Mouse (Mus musculus) midbrain, embryonic 16.5 days (tissue): ENCODE measurements at regions not wholly inside any gene's neighbourhood (a gene's known extent, or its start where the extent isn't known, plus 50 kb on each side); places are given as distances from the start of the nearest gene placed in this dataset.
A peak's percentile ranks its signal among the peaks of the same experiment; 100 is the strongest.

Experiments
- ATAC-seq: fragments of 200-750 bp; cut with Nextera tagmentation; 2 replicates; pipeline ENCODE4 v1.8.0; 2017; ENCODE audit warnings: moderate TSS enrichment
- H3K27ac ChIP-seq: fragments of 300-500 bp; sonication (generic); 2 replicates; pipeline ENCODE4 v1.5.1; 2014; ENCODE audit warnings: mild to moderate bottlenecking, low read length, mixed read lengths
- H3K27me3 ChIP-seq: fragments of 300-500 bp; sonication (generic); 2 replicates; pipeline ENCODE4 v1.6.1; 2014; ENCODE audit warnings: low read depth, low read length, mixed read lengths; ENCODE audit not compliant: control insufficient read depth, insufficient read depth
- H3K36me3 ChIP-seq: fragments of 300-500 bp; sonication (generic); 2 replicates; pipeline ENCODE4 v1.6.1; 2014; ENCODE audit warnings: mild to moderate bottlenecking, low read length, moderate library complexity, mixed read lengths; ENCODE audit not compliant: control insufficient read depth, insufficient read depth
- H3K4me1 ChIP-seq: fragments of 300-500 bp; sonication (generic); 2 replicates; pipeline ENCODE4 v1.6.1; 2014; ENCODE audit warnings: mild to moderate bottlenecking, low read length, mixed read lengths; ENCODE audit not compliant: control insufficient read depth, insufficient read depth
- H3K4me2 ChIP-seq: fragments of 300-500 bp; sonication (generic); 2 replicates; pipeline ENCODE4 v1.6.1; 2014; ENCODE audit warnings: mild to moderate bottlenecking, low read length, mixed read lengths
- H3K4me3 ChIP-seq: fragments of 300-500 bp; sonication (generic); 2 replicates; pipeline ENCODE4 v1.5.1; 2014; ENCODE audit warnings: low read depth, mild to moderate bottlenecking, low read length, moderate library complexity, mixed read lengths
- H3K9ac ChIP-seq: fragments of 300-500 bp; sonication (generic); 2 replicates; pipeline ENCODE4 v1.6.1; 2014; ENCODE audit warnings: low read depth, low read length, mixed read lengths
- H3K9me3 ChIP-seq: fragments of 300-500 bp; sonication (generic); replicated peaks from 2 replicates; pipeline ENCODE4 v1.6.1; 2014; ENCODE audit warnings: mild to moderate bottlenecking, low read length, mixed read lengths; ENCODE audit not compliant: control insufficient read depth, poor library complexity, severe bottlenecking
- WGBS: fragments of 180-500 bp; shearing (Covaris S2); extraction: QIAGEN DNeasy Blood & Tissue Kit; methylation state at CpG from one replicate; pipeline ENCODE4 v1.1.7; 2014; 5-methylcytosine and 5-hydroxymethylcytosine counted together

GRCm38 (mm10) chr13:119233030-119233385, 195.4 kb upstream of the Paip1 start:
- WGBS = 97% methylated on average over 4 of the region's 4 CpGs
- Histone ChIP-seq H3K27ac (no peak overlapping the region), H3K4me2 (no peak overlapping the region), H3K9ac (no peak overlapping the region), H3K9me3 (no peaks in the 10 kb centered on the region), H3K27me3 (no peaks in the 10 kb centered on the region), H3K36me3 (no peaks in the 10 kb centered on the region), H3K4me1 (no peaks in the 10 kb centered on the region), H3K4me3 (no peak overlapping the region)
- ATAC-seq = no peak

- Histone ChIP-seq H3K9ac (no peak overlapping the region), H3K9me3 (no peaks in the 10 kb centered on the region), H3K4me2 (no peak overlapping the region), H3K27me3 (no peaks in the 10 kb centered on the region), H3K4me1 (no peaks in the 10 kb centered on the region), H3K36me3 (no peaks in the 10 kb centered on the region), H3K27ac (no peak overlapping the region), H3K4me3 (no peak overlapping the region)
- WGBS = 81% methylated on average over 3 of the region's 3 CpGs
- ATAC-seq = peak; percentile 73; the same call in 1 of the 2 replicates
These were observed 194.5 kb upstream of the Paip1 start for GRCm38 (mm10) chr13:119233869-119234268.

GRCm38 (mm10) chr13:119242358-119242757, 186.0 kb upstream of the Paip1 start:
- no peak for ATAC-seq
- no peaks in the 10 kb centered on the region for H3K27me3 ChIP-seq
- H3K4me2 ChIP-seq = no peak overlapping the region
- no peak overlapping the region for H3K27ac ChIP-seq
- WGBS = 51% methylated on average over 3 of the region's 3 CpGs
- no peak overlapping the region for H3K9ac ChIP-seq
- H3K36me3 ChIP-seq = no peaks in the 10 kb centered on the region
- no peaks in the 10 kb centered on the region for H3K4me1 ChIP-seq
- no peaks in the 10 kb centered on the region for H3K9me3 ChIP-seq
- no peak overlapping the region for H3K4me3 ChIP-seq

- no peaks in the 10 kb centered on the region for H3K27me3 ChIP-seq
These were observed 181.3 kb upstream of the Paip1 start for GRCm38 (mm10) chr13:119247101-119247500.

DNA sequence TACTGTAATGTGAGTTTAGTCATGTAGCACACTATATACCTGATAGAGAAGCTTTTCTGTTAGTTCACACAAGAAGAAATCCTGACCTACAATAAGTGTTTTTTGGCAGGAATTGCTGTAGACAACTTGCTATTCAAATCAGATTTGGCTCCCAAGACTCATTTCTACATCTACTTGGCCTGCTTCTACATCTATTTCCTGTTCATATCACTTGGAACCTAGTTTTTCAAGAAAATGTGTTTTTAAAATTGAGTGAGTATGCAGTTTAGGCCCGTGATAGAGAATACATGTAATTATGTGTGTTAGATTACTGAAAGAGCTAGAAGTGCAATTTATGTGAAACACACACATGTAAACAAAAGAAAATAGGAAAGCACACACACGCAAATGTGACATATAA, 176.4 kb upstream of the Paip1 start:
- Histone ChIP-seq H3K4me3 (no peak overlapping the region), H3K4me1 (no peaks in the 10 kb centered on the region)
- WGBS = 94% methylated on average over 2 of the region's 2 CpGs

More at GRCm38 (mm10) chr13:119247101-119247500, 181.3 kb upstream of the Paip1 start:
- Histone ChIP-seq H3K4me2 (no peak overlapping the region), H3K9ac (no peak overlapping the region), H3K36me3 (no peaks in the 10 kb centered on the region), H3K27ac (no peak overlapping the region), H3K9me3 (no peaks in the 10 kb centered on the region), H3K4me3 (no peak overlapping the region), H3K4me1 (no peaks in the 10 kb centered on the region)
- no peak for ATAC-seq
- WGBS = 73% methylated on average over 2 of the region's 2 CpGs

DNA sequence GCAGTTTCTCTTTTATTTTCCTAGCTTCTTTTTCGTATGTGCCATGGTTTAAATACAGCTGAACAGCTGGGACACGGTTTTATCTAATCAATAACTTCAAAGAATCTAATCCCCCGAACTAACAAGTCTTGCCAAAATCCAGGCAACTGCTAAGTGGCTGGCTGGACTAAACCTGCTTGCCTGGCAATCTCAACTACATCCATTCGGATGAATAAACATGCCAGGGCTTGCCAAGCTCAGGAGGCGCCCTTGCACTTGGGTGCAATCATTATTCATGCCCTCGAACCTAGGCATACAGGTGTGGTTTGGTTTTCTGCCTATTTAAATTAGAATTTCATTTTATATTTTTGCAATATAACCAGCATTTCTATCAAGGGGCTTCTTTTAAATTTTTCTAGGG, 172.1 kb upstream of the Paip1 start:
- no peaks in the 10 kb centered on the region for H3K4me1 ChIP-seq
- no peak overlapping the region for H3K4me3 ChIP-seq
- H3K9ac ChIP-seq = no peak overlapping the region
- H3K4me2 ChIP-seq = no peak overlapping the region
- no peak overlapping the region for H3K27ac ChIP-seq
- 37% methylated on average over 6 of the region's 6 CpGs for WGBS
- H3K36me3 ChIP-seq = no peaks in the 10 kb centered on the region
- ATAC-seq = no peak
- no peaks in the 10 kb centered on the region for H3K9me3 ChIP-seq
- H3K27me3 ChIP-seq = no peaks in the 10 kb centered on the region

More for the DNA sequence above, 176.4 kb upstream of the Paip1 start:
- Histone ChIP-seq H3K9ac (no peak overlapping the region), H3K27me3 (no peaks in the 10 kb centered on the region), H3K4me2 (no peak overlapping the region), H3K27ac (no peak overlapping the region), H3K9me3 (no peaks in the 10 kb centered on the region), H3K36me3 (no peaks in the 10 kb centered on the region)
- ATAC-seq = no peak

DNA sequence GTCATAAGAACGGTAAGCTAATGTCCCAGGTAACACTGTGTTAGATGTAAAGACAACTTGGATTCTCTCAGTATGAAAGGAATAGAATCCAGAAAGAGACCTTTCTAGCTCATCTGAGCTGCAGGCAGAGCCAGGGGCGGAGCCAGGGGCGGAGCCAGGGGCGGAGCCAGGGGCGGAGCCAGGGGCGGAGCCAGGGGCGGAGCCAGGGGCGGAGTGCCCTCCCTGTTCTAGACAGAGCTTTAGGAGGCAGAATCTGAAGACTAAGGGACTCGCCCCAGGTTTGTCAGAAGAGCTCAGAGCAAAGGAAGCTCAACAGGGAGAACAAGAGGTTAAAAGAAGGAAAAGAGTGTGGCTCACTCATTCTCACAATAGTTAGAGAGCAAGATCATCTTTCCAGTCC, 169.9 kb upstream of the Paip1 start:
- Histone ChIP-seq H3K9ac (no peak overlapping the region), H3K4me3 (no peak overlapping the region), H3K9me3 (no peaks in the 10 kb centered on the region), H3K4me2 (no peak overlapping the region), H3K27ac (no peak overlapping the region), H3K4me1 (no peaks in the 10 kb centered on the region), H3K36me3 (no peaks in the 10 kb centered on the region), H3K27me3 (no peaks in the 10 kb centered on the region)
- no peak for ATAC-seq
- 80% methylated on average over 9 of the region's 9 CpGs for WGBS

- no peak for ATAC-seq
- no peaks in the 10 kb centered on the region for H3K9me3 ChIP-seq
These were observed 164.8 kb upstream of the Paip1 start for GRCm38 (mm10) chr13:119263561-119263960.

DNA sequence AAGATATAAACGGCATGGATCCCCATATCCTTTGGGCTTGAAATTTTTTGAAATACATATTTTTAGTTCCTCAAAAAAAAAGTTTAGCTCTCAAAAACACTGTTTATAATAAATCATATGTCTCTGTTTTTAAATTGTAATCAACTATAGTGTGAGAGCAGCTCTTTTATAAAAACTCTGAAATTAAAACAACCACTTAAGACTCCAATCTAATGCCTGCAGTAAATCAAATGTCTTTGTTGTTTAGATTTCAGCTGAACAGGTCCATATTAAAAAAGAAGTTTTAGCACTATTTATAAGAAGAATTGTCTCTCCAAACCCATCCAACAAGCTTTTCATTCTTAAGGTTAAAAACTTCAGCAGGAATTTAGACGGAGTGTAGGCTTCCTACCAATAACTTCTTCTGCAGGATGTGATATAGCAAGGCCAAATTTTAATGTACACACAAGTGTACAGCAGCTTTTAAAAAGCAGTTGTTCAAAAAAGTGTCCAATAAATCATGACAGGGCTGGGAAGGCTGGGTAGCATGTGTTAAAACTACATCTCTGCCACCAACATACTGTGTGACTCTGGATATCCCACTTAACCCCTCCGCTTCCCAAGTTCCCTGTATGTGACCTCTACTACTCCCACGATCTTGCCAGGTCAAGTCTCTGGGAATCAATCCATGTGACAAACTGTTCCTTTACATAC, 160.6 kb upstream of the Paip1 start:
- no peak overlapping the region for H3K27ac ChIP-seq
- H3K4me1 ChIP-seq = no peaks in the 10 kb centered on the region
- no peak overlapping the region for H3K4me2 ChIP-seq
- H3K4me3 ChIP-seq = no peak overlapping the region
- H3K9me3 ChIP-seq = no peaks in the 10 kb centered on the region
- WGBS = 94% methylated on average over 4 of the region's 4 CpGs
- H3K9ac ChIP-seq = no peak overlapping the region
- H3K36me3 ChIP-seq = no peaks in the 10 kb centered on the region
- ATAC-seq = no peak
- no peaks in the 10 kb centered on the region for H3K27me3 ChIP-seq

More at GRCm38 (mm10) chr13:119263561-119263960, 164.8 kb upstream of the Paip1 start:
- Histone ChIP-seq H3K27ac (no peak overlapping the region), H3K4me1 (no peaks in the 10 kb centered on the region), H3K4me2 (no peak overlapping the region), H3K27me3 (no peaks in the 10 kb centered on the region), H3K9ac (no peak overlapping the region), H3K36me3 (no peaks in the 10 kb centered on the region), H3K4me3 (no peak overlapping the region)
- WGBS = 65% methylated on average over 2 of the region's 2 CpGs
